Mouse (Mus musculus) CH12.LX (cell line): ENCODE measurements around the gene Prkca. TPM values are rescaled to one million over a fixed set of nuclear protein-coding genes. Genes with fewer than 3 reads are reported as not detected.

Source experiments
- DNase-seq: peaks from one replicate; pipeline ENCODE4 v3.0.0-alpha.2; 2013; ENCODE audit errors: extremely low read depth
- H3K27ac ChIP-seq: 2 replicates; pipeline ENCODE4 v1.5.1; 2012; ENCODE audit warnings: low read depth, mild to moderate bottlenecking, control low read depth, moderate library complexity; ENCODE audit not compliant: insufficient read depth
- H3K27me3 ChIP-seq: replicated peaks from 2 replicates; pipeline ENCODE3; 2012; ENCODE audit warnings: inconsistent platforms
- H3K36me3 ChIP-seq, 2 experiments: replicated peaks in 1 of 2; 2 replicates each; pipeline versions ENCODE3 to v1.6.1; 2012; ENCODE audit warnings: inconsistent platforms in 1 of 2, low read length in 1 of 2, mild to moderate bottlenecking in 1 of 2, mixed read lengths in 1 of 2, moderate library complexity in 1 of 2; ENCODE audit not compliant: control insufficient read depth in 1 of 2, insufficient read depth in 1 of 2
- H3K4me1 ChIP-seq, 2 experiments: 2 replicates each; pipeline ENCODE4 v1.6.1; 2012; ENCODE audit warnings: inconsistent platforms in 1 of 2, moderate library complexity in 1 of 2; ENCODE audit not compliant: insufficient read depth in 2 of 2, control insufficient read depth in 1 of 2
- H3K4me2 ChIP-seq: 2 replicates; pipeline ENCODE4 v1.6.1; 2012; ENCODE audit warnings: low read depth, mild to moderate bottlenecking, control low read depth; ENCODE audit not compliant: poor library complexity, insufficient read depth, severe bottlenecking
- H3K4me3 ChIP-seq, 3 experiments: fragments of 150-350 bp in 1 of 3; sonication (generic) in 1 of 3; replicated peaks in 1 of 3; 2 replicates each; pipeline versions ENCODE3 to v1.5.1; 2011 to 2012; ENCODE audit warnings: low read depth in 2 of 3, low read length in 2 of 3, mild to moderate bottlenecking in 2 of 3, moderate library complexity in 2 of 3, control low read depth in 1 of 3, improper control_type of control experiment in 1 of 3, inconsistent platforms in 1 of 3, mixed read lengths in 1 of 3; ENCODE audit not compliant: poor library complexity in 1 of 3
- H3K79me2 ChIP-seq: replicated peaks from 2 replicates; pipeline ENCODE4 v1.6.1; 2012; ENCODE audit warnings: mild to moderate bottlenecking, moderate library complexity; ENCODE audit not compliant: control insufficient read depth, poor library complexity, insufficient read depth, severe bottlenecking; ENCODE audit errors: extremely low read depth
- H3K9ac ChIP-seq: 2 replicates; pipeline ENCODE4 v1.6.1; 2012; ENCODE audit warnings: low read depth, mild to moderate bottlenecking, control low read depth, moderate library complexity; ENCODE audit not compliant: insufficient read depth
- H3K9me3 ChIP-seq: replicated peaks from 2 replicates; pipeline ENCODE3; 2012; ENCODE audit warnings: low read length, inconsistent platforms, mixed read lengths
- BHLHE40 ChIP-seq: IDR thresholded peaks from 2 replicates; pipeline ENCODE4 v1.6.1; 2011; ENCODE audit warnings: mild to moderate bottlenecking, low read depth, low read length, improper control_type of control experiment
- CHD2 ChIP-seq: IDR thresholded peaks from 2 replicates; pipeline ENCODE4 v1.6.1; 2011; ENCODE audit warnings: low read length, improper control_type of control experiment
- CTCF ChIP-seq, 2 experiments: IDR thresholded peaks in 1 of 2; conservative IDR thresholded peaks in 1 of 2; 2 replicates each; pipeline ENCODE4 v1.5.1; 2011 to 2012; ENCODE audit warnings: low read depth in 2 of 2, low read length in 2 of 2, improper control_type of control experiment in 1 of 2, inconsistent platforms in 1 of 2, mild to moderate bottlenecking in 1 of 2, moderate library complexity in 1 of 2
- E2F4 ChIP-seq: IDR thresholded peaks from 2 replicates; pipeline ENCODE4 v1.6.1; 2011; ENCODE audit warnings: low read depth, low read length, improper control_type of control experiment; ENCODE audit not compliant: insufficient replicate concordance
- ELF1 ChIP-seq: IDR thresholded peaks from 2 replicates; pipeline ENCODE4 v1.6.1; 2014; ENCODE audit warnings: low read depth, mild to moderate bottlenecking, inconsistent platforms, low read length, improper control_type of control experiment
- EP300 ChIP-seq: IDR thresholded peaks from 2 replicates; pipeline ENCODE4 v1.6.1; 2011; ENCODE audit warnings: low read length, improper control_type of control experiment
- GABPA ChIP-seq: IDR thresholded peaks from 2 replicates; pipeline ENCODE4 v1.6.1; 2012; ENCODE audit warnings: low read depth, low read length, improper control_type of control experiment, inconsistent platforms; ENCODE audit not compliant: insufficient replicate concordance
- HCFC1 ChIP-seq: IDR thresholded peaks from 2 replicates; pipeline ENCODE4 v1.6.1; 2012; ENCODE audit warnings: low read depth, mild to moderate bottlenecking, inconsistent platforms, low read length, improper control_type of control experiment
- IRF4 ChIP-seq: IDR thresholded peaks from 2 replicates; pipeline ENCODE4 v1.6.1; 2014; ENCODE audit warnings: low read depth, mild to moderate bottlenecking, inconsistent platforms, low read length, improper control_type of control experiment
- JUN ChIP-seq: IDR thresholded peaks from 2 replicates; pipeline ENCODE4 v1.6.1; 2011; ENCODE audit warnings: low read depth, mild to moderate bottlenecking, low read length, improper control_type of control experiment, moderate library complexity; ENCODE audit not compliant: insufficient read depth
- JUND ChIP-seq: conservative IDR thresholded peaks from 2 replicates; pipeline ENCODE4 v1.6.1; 2011; ENCODE audit warnings: low read depth, low read length, improper control_type of control experiment
- MAX ChIP-seq: IDR thresholded peaks from 2 replicates; pipeline ENCODE4 v1.6.1; 2011; ENCODE audit warnings: low read length, improper control_type of control experiment
- MAZ ChIP-seq: IDR thresholded peaks from 2 replicates; pipeline ENCODE4 v1.6.1; 2012; ENCODE audit warnings: low read depth, mild to moderate bottlenecking, inconsistent platforms, low read length, improper control_type of control experiment, moderate library complexity
- MEF2A ChIP-seq: IDR thresholded peaks from 2 replicates; pipeline ENCODE4 v1.6.1; 2014; ENCODE audit warnings: low read depth, mild to moderate bottlenecking, inconsistent platforms, low read length, improper control_type of control experiment, borderline replicate concordance
- MXI1 ChIP-seq: IDR thresholded peaks from 2 replicates; pipeline ENCODE4 v1.6.1; 2011; ENCODE audit warnings: mild to moderate bottlenecking, low read depth, low read length, improper control_type of control experiment
- NELFE ChIP-seq: IDR thresholded peaks from 2 replicates; pipeline ENCODE4 v1.6.1; 2011; ENCODE audit warnings: low read depth, low read length, improper control_type of control experiment
- NRF1 ChIP-seq: IDR thresholded peaks from 2 replicates; pipeline ENCODE4 v1.6.1; 2014; ENCODE audit warnings: low read depth, mild to moderate bottlenecking, inconsistent platforms, low read length, improper control_type of control experiment, moderate library complexity
- PAX5 ChIP-seq: IDR thresholded peaks from 2 replicates; pipeline ENCODE4 v1.6.1; 2012; ENCODE audit warnings: low read length, inconsistent platforms, mixed read lengths
- POLR2AphosphoS2 ChIP-seq: IDR thresholded peaks from 2 replicates; pipeline ENCODE4 v1.6.1; 2011; ENCODE audit warnings: low read depth, low read length, improper control_type of control experiment
- RCOR1 ChIP-seq: conservative IDR thresholded peaks from 2 replicates; pipeline ENCODE4 v1.6.1; 2012; ENCODE audit warnings: low read depth, mild to moderate bottlenecking, inconsistent platforms, low read length, improper control_type of control experiment
- SIN3A ChIP-seq: IDR thresholded peaks from 2 replicates; pipeline ENCODE4 v1.6.1; 2012; ENCODE audit warnings: low read length, improper control_type of control experiment, inconsistent platforms
- SMC3 ChIP-seq: IDR thresholded peaks from 2 replicates; pipeline ENCODE4 v1.6.1; 2011; ENCODE audit warnings: low read depth, low read length, improper control_type of control experiment
- TBP ChIP-seq: conservative IDR thresholded peaks from 2 replicates; pipeline ENCODE4 v1.6.1; 2011; ENCODE audit warnings: low read depth, low read length, improper control_type of control experiment
- TCF12 ChIP-seq: IDR thresholded peaks from 2 replicates; pipeline ENCODE4 v1.6.1; 2014; ENCODE audit warnings: low read depth, mild to moderate bottlenecking, inconsistent platforms, low read length, improper control_type of control experiment
- UBTF ChIP-seq: IDR thresholded peaks from 2 replicates; pipeline ENCODE4 v1.6.1; 2012; ENCODE audit warnings: low read depth, mild to moderate bottlenecking, inconsistent platforms, low read length, improper control_type of control experiment, moderate library complexity
- USF1 ChIP-seq: IDR thresholded peaks from 2 replicates; pipeline ENCODE4 v1.6.1; 2014; ENCODE audit warnings: low read depth, mild to moderate bottlenecking, inconsistent platforms, low read length, improper control_type of control experiment
- USF2 ChIP-seq: conservative IDR thresholded peaks from 2 replicates; pipeline ENCODE4 v1.6.1; 2011; ENCODE audit warnings: low read depth, low read length, improper control_type of control experiment
- ZC3H11A ChIP-seq: IDR thresholded peaks from 2 replicates; pipeline ENCODE4 v1.6.1; 2012; ENCODE audit warnings: low read depth, mild to moderate bottlenecking, inconsistent platforms, low read length, improper control_type of control experiment
- ZKSCAN1 ChIP-seq: IDR thresholded peaks from 2 replicates; pipeline ENCODE4 v1.6.1; 2012; ENCODE audit warnings: low read depth, inconsistent platforms, low read length, improper control_type of control experiment, borderline replicate concordance
- ZMIZ1 ChIP-seq: IDR thresholded peaks from 2 replicates; pipeline ENCODE4 v1.6.1; 2012; ENCODE audit warnings: low read depth, mild to moderate bottlenecking, inconsistent platforms, low read length, improper control_type of control experiment
- ZNF384 ChIP-seq: IDR thresholded peaks from 2 replicates; pipeline ENCODE4 v1.6.1; 2012; ENCODE audit warnings: low read depth, low read length, improper control_type of control experiment, inconsistent platforms
- dilution Hi-C: fragments of 300-500 bp; cut with MboI; formaldehyde crosslinking; loops from 2 replicates; pipeline ENCODE4 v1.14.3; 2020; ENCODE audit warnings: low sequenced_read_pairs; ENCODE audit not compliant: extremely low pct_unique_long_range_greater_than_20kb, extremely low pct_ligation_motif_present
- in situ Hi-C: fragments of 300-500 bp; cut with MboI; formaldehyde crosslinking; loops from 3 replicates; pipeline ENCODE4 v1.14.3; 2019; ENCODE audit warnings: low sequenced_read_pairs, low pct_ligation_motif_present, low pct_unique_long_range_greater_than_20kb, mixed read lengths
- polyA plus RNA-seq: library from polyadenylated mRNA; unstranded; fragments of >175 nt; gene quantifications from 2 replicates; pipeline ENCODE4 v1.2.1, GENCODE M21; 2012; ENCODE audit warnings: low read depth; ENCODE audit not compliant: insufficient read length
- total RNA-seq, 2 experiments: library from RNA; depleted of rRNA; stranded (reverse); fragments of 300-350 nt in 1 of 2; fragments of >200 nt in 1 of 2; gene quantifications; 2 replicates each; pipeline ENCODE4 v1.2.3; 2012 to 2014

The Prkca gene
- total and polyA plus RNA-seq, 3 experiments = 40.0 to 107 (median 43.7) TPM

DNA sequence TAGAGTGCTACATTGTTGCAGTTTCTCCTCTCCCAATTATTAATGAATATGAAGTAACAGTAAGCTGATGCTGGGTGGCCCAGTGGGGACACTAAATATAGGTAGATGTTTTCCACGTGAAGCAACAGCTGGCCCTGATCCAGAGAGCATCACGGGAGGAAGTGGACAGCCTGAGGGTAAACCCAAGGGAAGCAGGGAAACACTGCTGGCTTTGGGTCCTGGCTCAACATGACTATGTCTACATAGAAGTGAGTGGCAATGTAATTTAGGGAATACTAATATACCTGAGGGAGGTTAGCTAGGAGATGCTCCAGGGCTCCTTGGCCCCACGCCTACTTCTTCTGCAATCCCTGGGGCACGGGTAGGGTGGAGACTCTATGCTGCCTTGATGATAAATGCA is 84.3 kb downstream of the Prkca start:
- Histone ChIP-seq H3K27me3 (no peaks in the 10 kb centered on the region), H3K4me1 (peaks cover 33 to 80% of the 10 kb centered on the region in 2 experiments), H3K9me3 (peaks cover 4% of the 10 kb centered on the region), H3K36me3 (peaks cover 2 to 38% of the 10 kb centered on the region in 2 experiments), H3K9ac (no peak overlapping the region; the same call in 1 of the 2 replicates), H3K79me2 (peaks cover 33% of the 10 kb centered on the region), H3K27ac (no peak overlapping the region; the same call in 1 of the 2 replicates), H3K4me2 (no peak overlapping the region), H3K4me3 (no peak overlapping the region)
- DNase-seq = no peak
- TF ChIP-seq JUND (no peak), PAX5 (no peak), IRF4 (no peak), CHD2 (peak; percentile 40; the same call in 1 of the 2 replicates), MAZ (no peak), E2F4 (no peak), UBTF (no peak), ZKSCAN1 (no peak), MEF2A (0 out of 2 replicates have a peak, but pooled peaks have one; percentile 26), ZMIZ1 (no peak), CTCF (conservative IDR thresholded peaks at IDR 0.05 in 1 of 2, IDR thresholded peaks at IDR 0.05 in 1 of 2; ENCODE audit: low read depth in 2 of 2, low read length in 2 of 2) (no peak), ELF1 (no peak), NRF1 (no peak), SIN3A (no peak), NELFE (no peak), MAX (no peak), POLR2AphosphoS2 (no peak), EP300 (peak; percentile 23; the same call in 1 of the 2 replicates), ZNF384 (no peak), TBP (no peak), USF2 (no peak), TCF12 (no peak), HCFC1 (no peak), ZC3H11A (no peak), SMC3 (no peak), USF1 (no peak), RCOR1 (no peak), JUN (no peak), GABPA (no peak), BHLHE40 (peak; percentile 44; the same call in 1 of the 2 replicates), MXI1 (0 out of 2 replicates have a peak, but pooled peaks have one; percentile 29)
- in situ Hi-C loops = no loop called here
- dilution Hi-C loops = no loop called here
